Mouse (Mus musculus) cerebellum, adult 9-10 months (tissue): ENCODE data around the gene Gm49373.

Experiments
- DNase-seq: peaks from one replicate; pipeline ENCODE4 v3.0.0; 2022

Gene Gm49373

GRCm38 (mm10) chr9:21073044-21073840, at the start of gene Gm49373, which contains the start of gene Fdx1l:
Gene Gm49373, minus strand, starts transcription at chr9:21073096.
Gene Fdx1l, minus strand, starts transcription at chr9:21073614.
- DNase-seq: peak; percentile 87

- no peak for DNase-seq
Observed at GRCm38 (mm10) chr9:21121483-21121882, 48.6 kb upstream of the Gm49373 start.

- no peak for DNase-seq
Observed at GRCm38 (mm10) chr9:21117073-21117472, 44.2 kb upstream of the Gm49373 start.

- DNase-seq: no peak
Observed at GRCm38 (mm10) chr9:21115105-21115504, 42.2 kb upstream of the Gm49373 start.

- peak; percentile 26 for DNase-seq
Observed at GRCm38 (mm10) chr9:21114190-21114589, 41.3 kb upstream of the Gm49373 start.

GRCm38 (mm10) chr9:21113751-21114150, 40.9 kb upstream of the Gm49373 start:
- no peak for DNase-seq

- DNase-seq: no peak
Observed at GRCm38 (mm10) chr9:21107607-21108237, 34.8 kb upstream of the Gm49373 start.

GRCm38 (mm10) chr9:21105760-21106564, 33.1 kb upstream of the Gm49373 start:
- DNase-seq: no peak

- no peak for DNase-seq
Observed at GRCm38 (mm10) chr9:21104814-21105213, 31.9 kb upstream of the Gm49373 start.

GRCm38 (mm10) chr9:21102076-21102475, 29.2 kb upstream of the Gm49373 start:
- no peak for DNase-seq

- DNase-seq: no peak
Observed at GRCm38 (mm10) chr9:21100447-21101161, 27.7 kb upstream of the Gm49373 start.

GRCm38 (mm10) chr9:21097793-21098192, 24.9 kb upstream of the Gm49373 start:
- DNase-seq: no peak

- no peak for DNase-seq
Observed at GRCm38 (mm10) chr9:21095958-21096357, 23.1 kb upstream of the Gm49373 start.

GRCm38 (mm10) chr9:21093423-21093822, 20.5 kb upstream of the Gm49373 start:
- DNase-seq: peak; percentile 45

GRCm38 (mm10) chr9:21091707-21092320, 18.9 kb upstream of the Gm49373 start, which contains the start of the genes Gm38431 and Raver1:
Gene Gm38431, minus strand, starts transcription at chr9:21091997.
Gene Raver1, minus strand, starts transcription at chr9:21092008.
- peak; percentile 98 for DNase-seq

GRCm38 (mm10) chr9:21090972-21091706, 18.2 kb upstream of the Gm49373 start:
- peak; percentile 57 for DNase-seq

GRCm38 (mm10) chr9:21090537-21090936, 17.6 kb upstream of the Gm49373 start:
- DNase-seq: peak; percentile 50

- no peak for DNase-seq
Observed at GRCm38 (mm10) chr9:21083324-21083723, 10.4 kb upstream of the Gm49373 start.

- DNase-seq: no peak
Observed at GRCm38 (mm10) chr9:21081127-21081526, 8.2 kb upstream of the Gm49373 start.

- no peak for DNase-seq
Observed at GRCm38 (mm10) chr9:21075625-21076024, 2.7 kb upstream of the Gm49373 start.

GRCm38 (mm10) chr9:21074173-21074572, 1.3 kb upstream of the Gm49373 start:
- DNase-seq: no peak
